Mouse (Mus musculus): ENCODE results near the gene Gsk3b. TPM values are rescaled to one million over a fixed set of nuclear protein-coding genes. Genes with fewer than 3 reads are reported as not detected.
A peak's percentile ranks its signal among the peaks of the same experiment; 100 is the strongest.

The Gsk3b gene
- total and polyA plus RNA-seq, 3 experiments: 6.1 to 30.8 (median 15.5) TPM

DNA sequence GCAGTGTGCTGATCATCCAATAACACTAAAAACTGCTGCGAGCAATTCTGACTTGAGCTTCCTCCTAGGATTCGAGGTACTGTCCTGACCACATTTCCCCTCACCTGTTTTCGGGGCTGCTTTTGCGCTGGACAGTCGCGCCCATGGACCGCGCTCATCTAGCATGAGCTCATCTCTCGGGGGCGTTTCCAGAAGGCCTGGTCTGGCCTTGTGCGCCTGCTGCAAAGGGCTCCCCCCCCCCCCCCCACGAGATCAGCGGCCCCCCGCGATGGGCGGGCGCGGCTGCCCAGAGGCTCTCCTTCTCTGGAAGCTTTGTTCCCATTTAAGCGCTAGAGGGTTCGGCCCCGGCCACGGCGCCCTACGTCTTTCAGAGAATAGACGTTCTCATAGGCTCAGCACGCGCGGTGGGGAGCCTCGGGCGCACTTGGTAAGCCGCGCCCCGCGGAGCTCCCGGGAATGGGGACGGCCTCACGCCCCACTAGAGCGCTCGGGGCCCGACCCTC is 624 bp upstream of the Gsk3b start (continued):
- TF ChIP-seq TCF12 (IDR thresholded peaks at IDR 0.05; ENCODE audit: low read depth, low read length) (0 out of 2 replicates have a peak, but pooled peaks have one; percentile 12), MEF2A (IDR thresholded peaks at IDR 0.05; ENCODE audit: borderline replicate concordance, low read depth, low read length) (no peak), KAT2A (IDR thresholded peaks at IDR 0.05; ENCODE audit: insufficient replicate concordance, low read length) (no peak), CHD1 (IDR thresholded peaks at IDR 0.05; ENCODE audit: low read depth, low read length) (peak; percentile 39; the same call in 1 of the 2 replicates), SIN3A (IDR thresholded peaks at IDR 0.05; ENCODE audit: low read length) (peak; percentile 96), JUN (IDR thresholded peaks at IDR 0.05; ENCODE audit: insufficient read depth, low read depth, low read length) (peak; percentile 55; the same call in 1 of the 2 replicates)

DNA sequence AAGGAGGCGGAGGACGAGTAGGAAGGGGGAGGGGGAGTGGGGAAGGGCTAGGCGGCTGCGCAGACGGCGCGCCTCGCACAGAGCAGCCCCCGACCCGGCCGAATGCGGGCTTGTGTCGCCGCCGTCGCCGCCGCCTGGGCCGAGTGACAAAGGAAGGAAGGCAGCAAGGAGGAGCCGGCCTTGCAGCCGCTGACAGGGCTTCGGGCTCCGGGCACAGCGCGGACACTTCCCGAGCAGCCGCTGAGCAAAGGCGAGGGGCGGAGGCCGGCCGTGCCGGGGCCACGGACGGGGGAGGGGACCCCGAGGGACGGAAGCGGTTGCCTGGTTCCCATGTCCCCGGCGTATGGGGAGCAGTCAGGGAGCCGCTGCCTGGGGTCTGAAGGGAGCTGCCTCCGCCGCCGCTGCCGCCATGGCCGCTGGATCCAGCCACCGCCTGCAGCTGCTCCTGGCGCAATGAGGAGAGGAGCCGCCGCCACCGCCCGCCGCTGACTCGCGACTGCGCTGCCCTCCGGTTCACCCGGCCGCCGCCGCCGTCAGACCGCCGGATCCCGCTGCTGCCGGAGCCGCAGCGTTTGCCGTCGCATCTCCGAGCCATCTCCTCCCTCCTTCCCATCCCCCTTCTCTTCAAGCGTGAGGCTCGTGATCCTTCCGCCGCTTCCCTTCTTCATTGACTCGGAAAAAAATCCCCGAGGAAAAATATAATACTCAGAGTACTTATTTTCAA is 808 bp downstream of the Gsk3b start:
- Histone ChIP-seq H3K27ac (ENCODE audit: insufficient read depth, low read depth) (peak overlapping the region; percentile 95), H3K4me1 (ENCODE audit: control insufficient read depth in 1 of 2, insufficient read depth in 2 of 2) (peaks cover 0 to 30% of the 10 kb centered on the region in 2 experiments; a peak in 2 of 4 replicates), H3K4me2 (ENCODE audit: insufficient read depth, low read depth, poor library complexity, severe bottlenecking) (no peak overlapping the region), H3K9me3 (replicated peaks; ENCODE audit: low read length) (no peaks in the 10 kb centered on the region), H3K9ac (ENCODE audit: insufficient read depth, low read depth) (peak overlapping the region; percentile 94), H3K27me3 (replicated peaks) (no peaks in the 10 kb centered on the region), H3K4me3 (replicated peaks in 1 of 3; ENCODE audit: low read depth in 2 of 3, low read length in 2 of 3, poor library complexity in 1 of 3) (peak overlapping the region; percentile 89 to 97 (median 90)), H3K79me2 (replicated peaks; ENCODE audit: control insufficient read depth, extremely low read depth, insufficient read depth, poor library complexity, severe bottlenecking) (peaks cover 41% of the 10 kb centered on the region), H3K36me3 (replicated peaks in 1 of 2; ENCODE audit: control insufficient read depth in 1 of 2, insufficient read depth in 1 of 2, low read length in 1 of 2) (peaks cover 0 to 9% of the 10 kb centered on the region in 2 experiments)
- in situ Hi-C loops (cut with MboI; ENCODE audit: low pct_ligation_motif_present, low pct_unique_long_range_greater_than_20kb, low sequenced_read_pairs) (no loop called here), dilution Hi-C loops (cut with MboI; ENCODE audit: extremely low pct_ligation_motif_present, extremely low pct_unique_long_range_greater_than_20kb, low sequenced_read_pairs) (no loop called here)
- TF ChIP-seq KAT2A (IDR thresholded peaks at IDR 0.05; ENCODE audit: insufficient replicate concordance, low read length) (no peak), NELFE (IDR thresholded peaks at IDR 0.05; ENCODE audit: low read depth, low read length) (peak; percentile 67), HCFC1 (IDR thresholded peaks at IDR 0.05; ENCODE audit: low read depth, low read length) (peak; percentile 11; the same call in 1 of the 2 replicates), TCF12 (IDR thresholded peaks at IDR 0.05; ENCODE audit: low read depth, low read length) (peak; percentile 58), SIN3A (IDR thresholded peaks at IDR 0.05; ENCODE audit: low read length) (peak; percentile 74), ZNF384 (IDR thresholded peaks at IDR 0.05; ENCODE audit: low read depth, low read length) (no peak), MXI1 (IDR thresholded peaks at IDR 0.05; ENCODE audit: low read depth, low read length) (peak; percentile 65), MEF2A (IDR thresholded peaks at IDR 0.05; ENCODE audit: borderline replicate concordance, low read depth, low read length) (0 out of 2 replicates have a peak, but pooled peaks have one; percentile 7), UBTF (IDR thresholded peaks at IDR 0.05; ENCODE audit: low read depth, low read length) (peak; percentile 95), TBP (conservative IDR thresholded peaks at IDR 0.05; ENCODE audit: low read depth, low read length) (peak; percentile 28; the same call in 1 of the 2 replicates), ZMIZ1 (IDR thresholded peaks at IDR 0.05; ENCODE audit: low read depth, low read length) (peak; percentile 51; the same call in 1 of the 2 replicates), IRF4 (IDR thresholded peaks at IDR 0.05; ENCODE audit: low read depth, low read length) (peak; percentile 32; the same call in 1 of the 2 replicates), BHLHE40 (IDR thresholded peaks at IDR 0.05; ENCODE audit: low read depth, low read length) (peak; percentile 76), MAZ (IDR thresholded peaks at IDR 0.05; ENCODE audit: low read depth, low read length) (peak; percentile 62), NRF1 (IDR thresholded peaks at IDR 0.05; ENCODE audit: low read depth, low read length) (peak; percentile 81), ZC3H11A (IDR thresholded peaks at IDR 0.05; ENCODE audit: low read depth, low read length) (no peak), GABPA (IDR thresholded peaks at IDR 0.05; ENCODE audit: insufficient replicate concordance, low read depth, low read length) (no peak), CHD2 (IDR thresholded peaks at IDR 0.05; ENCODE audit: low read length) (peak; percentile 90), ETS1 (conservative IDR thresholded peaks at IDR 0.05; ENCODE audit: low read depth, low read length) (peak; percentile 5; the same call in 1 of the 2 replicates), POLR2A (IDR thresholded peaks at IDR 0.05; ENCODE audit: low read depth, low read length) (peak; percentile 66), MAX (IDR thresholded peaks at IDR 0.05; ENCODE audit: low read length) (peak; percentile 46; the same call in 1 of the 2 replicates), CHD1 (IDR thresholded peaks at IDR 0.05; ENCODE audit: low read depth, low read length) (no peak)
- DNase-seq (ENCODE audit: extremely low read depth): peak; percentile 66
